Mouse (Mus musculus) bone marrow, adult 2 months (tissue): Measurements from ENCODE around the gene N4bp3.

Source experiments
- CTCF ChIP-seq: fragments of 200-500 bp; IDR thresholded peaks from 2 replicates; pipeline ENCODE4 v1.5.1; 2011; ENCODE audit warnings: low read length, control low read depth; ENCODE audit not compliant: control insufficient read depth, insufficient read depth
- POLR2A ChIP-seq: fragments of 200-500 bp; IDR thresholded peaks from 2 replicates; pipeline ENCODE4 v1.6.1; 2011; ENCODE audit warnings: low read depth, mild to moderate bottlenecking, control low read depth, low read length, borderline replicate concordance; ENCODE audit not compliant: control insufficient read depth

- no peak for TF ChIP-seq CTCF
- TF ChIP-seq POLR2A = no peak
These were observed 25.3 kb downstream of the N4bp3 start for GRCm38 (mm10) chr11:51625187-51625820.
